Mouse (Mus musculus): ENCODE results near the gene Tut4.

Gene Tut4

GRCm38 (mm10) chr4:108459231-108460155 lies at the start of gene Tut4:
Tut4 (plus strand) TSS chr4:108459426.
- peak; percentile 74 to 89 for DNase-seq (ENCODE audit: low spot score in 2 of 2)

- no peak for DNase-seq (ENCODE audit: low spot score in 2 of 2)
Measured at GRCm38 (mm10) chr4:108424587-108424986, 34.6 kb upstream of the Tut4 start.

GRCm38 (mm10) chr4:108427719-108428340 lies 31.4 kb upstream of the Tut4 start:
- DNase-seq (ENCODE audit: low spot score in 2 of 2) = no peak

- no peak for DNase-seq (ENCODE audit: low spot score in 2 of 2)
Measured at GRCm38 (mm10) chr4:108428341-108428721, 30.9 kb upstream of the Tut4 start.

DNA sequence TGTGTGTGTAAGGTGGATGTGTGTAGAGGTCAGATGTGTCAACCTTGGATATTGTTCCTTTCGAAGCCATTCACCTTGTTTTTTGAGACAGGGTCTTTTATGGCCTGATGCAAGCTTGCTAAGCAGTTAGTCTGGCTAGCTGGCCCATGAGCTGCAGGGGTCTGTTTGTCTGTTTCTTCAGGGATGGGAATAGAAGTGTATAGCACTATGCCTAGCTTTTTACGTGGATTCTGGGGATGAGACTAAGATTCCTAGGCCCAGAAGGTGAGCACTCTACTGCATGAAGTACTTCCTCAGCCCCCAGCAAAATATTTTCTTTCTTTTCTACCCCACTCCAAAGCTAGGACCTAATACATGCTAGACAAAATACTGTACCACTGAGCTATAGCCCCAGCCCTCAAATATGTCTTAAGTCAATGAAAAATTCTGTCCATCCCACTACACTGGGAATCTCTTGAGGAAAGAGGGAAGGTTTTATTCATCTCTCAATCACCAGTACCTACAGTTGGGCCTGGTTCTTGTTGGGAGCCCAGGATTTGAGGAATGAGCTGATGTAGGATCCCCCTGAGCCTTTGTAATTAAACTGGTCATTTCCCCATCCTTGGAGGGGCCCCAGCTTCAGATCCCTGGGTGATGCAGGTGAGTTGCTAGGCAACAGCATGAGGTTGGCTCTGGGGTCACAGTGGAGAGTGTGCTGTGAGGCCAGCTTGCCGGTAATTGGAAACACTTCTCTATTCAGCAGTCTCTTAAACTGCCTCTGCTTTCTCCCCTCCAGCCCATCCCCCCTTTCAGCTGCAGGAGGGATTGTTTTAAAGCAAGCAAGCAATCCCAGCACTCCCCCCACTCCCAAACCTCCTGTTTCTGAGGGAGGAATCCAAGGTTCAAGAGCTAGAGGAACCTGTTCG lies 28.3 kb upstream of the Tut4 start:
- DNase-seq (ENCODE audit: low spot score in 2 of 2) = no peak

DNA sequence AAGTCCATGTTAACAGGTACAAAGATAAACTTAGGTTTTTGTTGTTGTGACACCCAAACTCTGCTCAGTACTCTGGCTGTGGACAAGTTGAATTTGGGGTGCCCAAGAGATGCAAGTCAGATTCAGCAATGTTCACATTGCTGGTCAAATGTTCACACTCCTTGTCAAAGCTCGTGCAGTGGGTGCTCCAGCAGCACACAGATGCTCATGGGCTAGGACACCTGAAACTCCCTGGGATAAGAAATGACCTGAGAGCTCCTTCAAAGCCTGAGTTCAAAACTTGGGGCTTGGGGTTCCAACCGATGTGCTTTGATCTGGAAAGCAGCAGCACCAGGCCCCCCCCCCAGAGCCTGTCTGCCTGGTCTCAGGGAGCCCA lies 27.7 kb upstream of the Tut4 start:
- no peak for DNase-seq (ENCODE audit: low spot score in 2 of 2)

DNA sequence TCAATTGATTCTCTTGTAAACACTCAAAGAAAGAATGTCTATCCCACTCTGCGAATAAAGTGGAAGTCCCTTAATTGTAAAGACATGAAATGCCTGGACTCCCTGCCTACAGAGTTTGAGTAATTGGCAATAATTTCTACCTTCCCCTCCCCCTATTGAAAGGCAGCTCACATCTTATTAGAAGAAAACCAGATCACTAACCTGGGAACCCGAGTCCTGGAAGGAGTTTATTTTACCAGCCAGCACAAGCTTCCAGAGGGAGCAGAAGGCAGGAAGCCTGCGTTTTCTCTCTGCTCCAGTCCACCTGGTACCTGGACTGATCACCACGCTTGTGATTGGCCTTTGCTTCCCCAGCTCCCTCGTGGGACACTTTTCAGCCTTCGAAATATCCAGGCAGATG lies 25.9 kb upstream of the Tut4 start:
- no peak for DNase-seq (ENCODE audit: low spot score in 2 of 2)

DNA sequence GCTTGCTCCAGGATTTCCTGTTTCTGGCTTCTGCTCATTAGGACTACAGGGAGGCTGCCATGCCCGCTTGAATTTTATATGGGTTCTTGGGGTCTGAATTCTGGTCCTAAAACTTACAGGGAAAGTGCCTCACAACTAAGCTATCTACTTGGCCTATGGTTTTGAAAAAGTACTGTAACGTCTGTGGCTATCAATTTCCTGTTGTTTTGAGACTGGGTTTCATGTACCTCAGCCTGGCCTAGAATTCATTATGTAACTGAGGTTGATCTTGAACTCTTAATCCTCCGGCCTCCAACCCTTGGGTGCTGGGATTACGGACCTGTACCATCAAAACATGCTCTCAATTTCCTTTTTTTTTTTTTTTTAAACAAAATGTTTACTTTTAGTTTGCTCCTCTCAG lies 25.0 kb upstream of the Tut4 start:
- DNase-seq (ENCODE audit: low spot score in 2 of 2) = no peak

DNA sequence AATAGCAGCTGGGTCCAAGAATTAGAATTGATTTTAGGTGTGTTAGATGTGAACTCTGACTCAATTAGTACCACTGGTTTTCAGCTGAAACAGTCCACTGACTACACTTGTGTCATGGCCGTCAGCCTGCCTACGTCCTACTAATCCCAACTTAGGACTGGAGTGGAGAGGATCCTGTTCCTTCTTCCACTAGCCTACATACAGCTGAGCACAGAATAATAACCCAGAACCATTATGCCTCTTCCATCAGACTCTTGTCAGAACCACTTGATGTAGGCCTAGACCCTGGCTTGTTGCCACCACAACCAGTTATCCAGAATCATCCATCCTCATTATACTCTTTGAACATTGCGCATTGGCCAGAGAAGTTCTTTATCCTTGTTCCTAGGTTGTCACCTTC lies 24.4 kb upstream of the Tut4 start:
- DNase-seq (ENCODE audit: low spot score in 2 of 2) = no peak

DNA sequence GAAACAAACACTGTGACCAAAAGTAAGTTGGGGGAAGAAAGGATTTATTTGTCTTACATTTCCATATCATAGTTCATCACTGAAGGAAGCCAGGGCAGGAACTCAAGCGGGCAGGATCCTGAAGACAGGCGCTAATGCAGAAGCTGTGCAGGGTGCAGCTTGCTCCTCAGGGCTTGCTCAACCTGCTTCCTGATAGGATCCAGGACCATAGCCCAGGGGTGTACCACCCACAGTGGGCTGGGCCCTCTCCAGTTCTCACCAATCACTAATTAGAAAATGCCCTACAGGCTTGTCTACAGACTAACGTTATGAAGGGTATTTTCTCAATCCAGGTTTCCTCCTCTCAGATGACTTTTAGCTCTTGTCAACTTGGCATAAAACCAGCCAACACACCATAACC lies 23.6 kb upstream of the Tut4 start:
- no peak for DNase-seq (ENCODE audit: low spot score in 2 of 2)

DNA sequence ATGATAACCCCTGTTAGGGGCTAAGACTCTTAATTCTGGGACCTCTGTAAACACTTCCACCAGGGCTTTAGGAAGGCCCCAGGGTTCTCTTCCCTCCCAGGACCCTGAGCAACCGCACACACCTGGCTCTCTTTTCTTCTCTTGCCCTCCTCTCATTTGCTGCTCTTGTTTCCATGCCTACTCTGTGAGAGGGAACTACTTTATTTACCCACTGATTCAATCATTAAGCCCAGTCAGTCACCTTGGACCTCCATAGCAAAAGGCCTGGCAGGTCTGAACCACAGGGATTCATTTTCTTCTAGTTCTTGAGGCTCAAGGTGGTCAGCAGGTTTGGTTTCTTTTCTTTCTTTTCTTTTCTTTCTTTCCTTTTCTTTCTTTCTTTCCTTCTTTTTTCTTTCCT lies 23.0 kb upstream of the Tut4 start:
- DNase-seq (ENCODE audit: low spot score in 2 of 2) = no peak

DNA sequence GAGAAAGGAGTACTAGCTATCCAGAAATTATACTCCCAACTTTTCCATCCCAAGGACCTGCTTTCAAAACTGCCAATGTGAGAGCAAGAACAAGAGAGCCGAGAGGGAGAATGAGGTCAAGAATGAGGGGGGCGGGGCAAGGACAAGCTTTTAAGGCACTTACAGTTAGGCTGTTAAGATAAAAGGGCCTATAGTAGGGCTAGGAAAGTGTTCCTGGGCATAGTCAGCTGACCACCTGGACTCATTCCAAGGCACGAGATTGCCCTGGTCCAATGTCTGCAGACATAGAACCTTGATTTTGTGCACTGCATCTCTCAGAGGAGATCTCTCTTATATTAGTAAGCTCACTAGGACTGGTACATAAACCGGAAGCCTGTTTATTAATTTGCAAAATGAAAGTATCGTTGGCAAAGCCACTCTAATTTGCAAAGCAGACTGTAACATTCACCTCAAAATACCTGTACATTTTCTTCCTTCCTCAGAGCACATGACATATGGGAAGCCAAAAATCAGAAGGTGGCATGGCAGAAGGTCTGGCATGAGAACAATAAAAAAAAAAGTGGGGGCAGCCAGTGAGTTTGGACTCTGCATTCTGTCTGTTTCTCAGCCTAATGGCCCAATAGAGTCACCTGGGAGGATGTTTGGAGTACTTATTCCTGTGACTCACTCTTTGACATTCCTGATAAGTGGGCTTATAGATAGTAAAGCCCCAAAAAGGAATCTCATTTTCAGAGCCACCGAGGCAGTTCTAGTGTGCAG lies 21.0 kb upstream of the Tut4 start:
- no peak for DNase-seq (ENCODE audit: low spot score in 2 of 2)

DNA sequence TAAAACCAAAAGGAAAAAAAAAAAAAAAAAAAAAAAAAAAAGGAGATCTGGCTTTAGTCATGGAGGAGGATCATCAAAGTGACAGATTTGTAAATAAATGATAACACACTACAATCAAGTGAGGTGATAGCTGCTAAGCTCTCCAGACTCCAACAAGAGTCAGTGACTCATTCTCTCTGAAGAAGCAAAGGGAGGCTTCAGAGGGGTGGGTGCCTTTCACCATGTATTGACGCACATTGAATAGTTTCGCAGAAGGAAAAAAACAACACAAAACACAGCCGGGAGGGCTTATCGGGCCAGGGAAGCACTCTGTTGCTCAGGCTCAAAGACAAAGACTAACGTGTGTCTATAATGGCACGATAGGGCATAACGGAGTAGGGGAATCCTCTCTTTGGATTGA lies 11.1 kb upstream of the Tut4 start:
- no peak for DNase-seq (ENCODE audit: low spot score in 2 of 2)

DNA sequence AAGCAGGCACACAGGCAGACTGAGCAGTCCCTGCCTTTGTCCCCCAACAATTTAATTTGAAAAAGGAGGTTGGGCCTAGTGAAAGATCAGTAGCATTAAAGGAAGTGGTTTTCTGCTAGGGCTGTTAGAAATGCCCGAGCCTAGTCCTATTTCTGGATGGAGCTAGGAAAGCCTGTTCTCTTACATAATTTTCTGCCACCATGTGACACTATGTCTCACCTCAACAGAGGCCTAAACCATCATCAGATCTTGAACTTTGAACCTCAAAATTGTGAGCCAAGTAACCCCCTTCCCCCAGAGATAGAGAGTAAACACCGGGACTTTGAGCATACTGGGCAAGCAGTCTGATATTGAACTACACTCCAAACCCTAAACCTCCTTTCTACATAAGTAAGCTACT lies 3.2 kb upstream of the Tut4 start:
- DNase-seq (ENCODE audit: low spot score in 2 of 2) = no peak

DNA sequence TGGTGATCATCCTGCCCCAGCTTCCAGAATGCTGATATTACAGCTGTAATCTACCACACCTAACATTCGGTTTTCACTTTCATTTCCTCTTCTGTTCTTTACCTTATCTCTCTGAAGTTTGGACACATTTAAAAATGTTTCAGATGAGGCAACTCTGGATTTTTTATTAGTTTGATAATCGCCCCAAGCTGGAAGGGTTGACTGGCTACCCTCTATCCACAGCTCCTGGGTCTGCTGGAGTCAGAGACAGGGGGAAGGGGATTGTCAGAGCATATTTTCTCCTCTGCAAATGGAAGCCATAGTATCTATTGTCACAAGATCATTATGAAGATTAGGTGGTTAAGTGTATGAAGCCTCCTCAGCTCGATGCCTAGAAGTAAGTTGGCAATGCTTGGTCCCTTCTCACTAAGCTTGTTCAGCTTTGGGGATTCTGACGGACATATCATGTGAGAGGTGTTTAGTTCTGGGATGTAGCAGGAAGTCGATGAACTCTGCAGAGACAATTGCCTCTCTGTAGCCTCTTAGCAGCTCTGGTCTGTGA lies 955 bp upstream of the Tut4 start:
- peak in 1 of 2 experiments; percentile 4 for DNase-seq (ENCODE audit: low spot score in 2 of 2)

GRCm38 (mm10) chr4:108460156-108460923 lies 1.1 kb downstream of the Tut4 start:
- peak; percentile 28 to 46 for DNase-seq (ENCODE audit: low spot score in 2 of 2)

- DNase-seq (ENCODE audit: low spot score in 2 of 2) = no peak
Measured at GRCm38 (mm10) chr4:108461262-108461903, 2.2 kb downstream of the Tut4 start.

GRCm38 (mm10) chr4:108473586-108473985 lies 14.4 kb downstream of the Tut4 start:
- DNase-seq (ENCODE audit: low spot score in 2 of 2) = no peak

GRCm38 (mm10) chr4:108482776-108483175 lies 23.6 kb downstream of the Tut4 start:
- no peak for DNase-seq (ENCODE audit: low spot score in 2 of 2)

GRCm38 (mm10) chr4:108484230-108484629 lies 25.0 kb downstream of the Tut4 start:
- no peak for DNase-seq (ENCODE audit: low spot score in 2 of 2)
